Mouse (Mus musculus) inflammation-experienced regulatory T-cells, adult 6 months (primary cell): ENCODE data around the gene Epn2. TPM values are rescaled to one million over a fixed set of nuclear protein-coding genes. Genes with fewer than 3 reads are reported as not detected.

ENCODE experiments used
- ATAC-seq: one replicate; pipeline ENCODE4 v1.8.0; 2017
- polyA plus RNA-seq, 3 experiments: library from polyadenylated mRNA; unstranded; fragments of 100-300 nt; shearing (Covaris generic); gene quantifications; one replicate each; pipeline ENCODE4 v1.2.1; 2017

Gene Epn2
- polyA plus RNA-seq, 3 experiments from 2014 or later, result 0.19 to 0.77 (median 0.30) TPM

- ATAC-seq, result no peak
These were observed 44.0 kb downstream of the Epn2 start for GRCm38 (mm10) chr11:61535530-61535929.

DNA sequence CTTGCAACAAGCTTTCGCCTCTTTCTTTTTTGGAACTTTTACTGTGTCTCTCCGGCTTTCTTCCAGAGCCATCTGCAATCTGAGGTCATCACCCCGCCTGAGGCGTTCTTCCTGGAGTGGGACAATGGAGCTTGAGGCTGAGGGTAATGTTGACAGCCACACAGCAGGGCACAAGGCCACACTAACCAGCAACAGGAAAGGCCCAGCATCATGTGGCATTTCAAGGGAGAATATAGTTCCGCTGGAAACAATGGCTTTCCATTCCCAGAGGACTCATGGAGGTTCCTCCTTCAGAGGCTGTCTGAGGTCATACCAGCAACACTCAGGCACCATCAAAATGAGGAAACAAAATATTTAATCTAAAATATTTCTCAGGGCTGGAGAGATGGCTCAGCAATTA, 45.9 kb downstream of the Epn2 start:
- ATAC-seq, result no peak

GRCm38 (mm10) chr11:61532820-61533219, 46.7 kb downstream of the Epn2 start:
- ATAC-seq, result no peak

GRCm38 (mm10) chr11:61529268-61529713, 50.2 kb downstream of the Epn2 start:
- ATAC-seq, result no peak

DNA sequence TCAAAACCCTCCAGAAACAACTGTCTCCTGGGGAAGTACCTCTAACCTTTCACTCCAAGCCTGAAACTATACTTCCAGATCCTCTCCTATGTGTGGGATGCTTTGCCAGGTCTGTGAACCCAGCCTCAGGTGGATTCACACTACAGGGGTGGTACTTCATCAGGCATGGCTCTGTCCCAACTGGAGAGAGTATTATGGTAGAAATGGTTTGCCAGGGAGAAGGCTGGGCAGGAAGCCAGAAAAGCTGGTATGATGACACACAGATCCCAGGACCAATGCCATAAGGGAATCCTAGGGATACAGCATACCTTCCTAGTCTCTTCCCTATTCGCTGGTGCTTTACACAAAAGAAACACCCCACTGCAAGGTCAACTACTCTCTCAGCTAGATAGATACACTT, 52.6 kb downstream of the Epn2 start:
- ATAC-seq, result no peak

GRCm38 (mm10) chr11:61519484-61520107, 59.9 kb downstream of the Epn2 start:
- ATAC-seq, result no peak

DNA sequence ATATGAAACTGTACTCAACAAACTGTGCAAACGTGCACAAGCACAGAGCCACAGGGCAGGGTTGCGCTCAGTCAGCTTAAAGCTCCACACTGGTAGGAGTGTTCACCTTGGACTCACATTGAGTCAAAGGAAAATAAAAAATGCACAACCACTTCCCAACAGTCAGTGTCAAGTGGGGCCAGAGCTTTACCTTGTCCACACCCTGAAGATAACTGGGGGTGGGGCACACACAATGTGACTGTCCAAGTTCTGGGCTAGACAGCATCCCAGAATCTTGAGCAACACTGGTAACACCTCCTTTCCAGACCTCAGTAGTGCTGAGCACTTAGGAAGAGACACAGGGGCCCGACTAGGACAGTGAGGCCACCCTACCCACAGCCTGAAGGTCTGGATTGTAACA, 60.6 kb downstream of the Epn2 start:
- no peak for ATAC-seq

DNA sequence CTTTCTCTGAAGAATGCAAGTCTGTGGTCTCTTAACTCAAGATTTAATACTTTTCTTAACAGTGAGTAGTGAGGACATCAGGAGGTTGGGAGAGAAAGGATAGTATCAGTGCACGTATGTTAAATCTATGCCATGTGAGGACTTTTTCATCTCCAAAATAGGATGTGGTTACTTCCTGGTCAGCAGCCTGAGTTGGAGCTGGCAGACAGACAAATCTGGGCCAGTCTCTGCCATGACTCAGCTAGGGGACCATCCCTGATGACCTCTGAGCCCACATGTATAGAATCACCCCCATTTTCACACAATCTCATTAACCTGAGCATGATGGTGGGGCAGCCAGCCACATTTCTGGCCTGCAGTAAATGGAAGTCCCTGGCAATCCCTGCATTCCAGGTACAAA, 61.5 kb downstream of the Epn2 start:
- no peak for ATAC-seq

GRCm38 (mm10) chr11:61514953-61515352, 64.5 kb downstream of the Epn2 start:
- no peak for ATAC-seq

DNA sequence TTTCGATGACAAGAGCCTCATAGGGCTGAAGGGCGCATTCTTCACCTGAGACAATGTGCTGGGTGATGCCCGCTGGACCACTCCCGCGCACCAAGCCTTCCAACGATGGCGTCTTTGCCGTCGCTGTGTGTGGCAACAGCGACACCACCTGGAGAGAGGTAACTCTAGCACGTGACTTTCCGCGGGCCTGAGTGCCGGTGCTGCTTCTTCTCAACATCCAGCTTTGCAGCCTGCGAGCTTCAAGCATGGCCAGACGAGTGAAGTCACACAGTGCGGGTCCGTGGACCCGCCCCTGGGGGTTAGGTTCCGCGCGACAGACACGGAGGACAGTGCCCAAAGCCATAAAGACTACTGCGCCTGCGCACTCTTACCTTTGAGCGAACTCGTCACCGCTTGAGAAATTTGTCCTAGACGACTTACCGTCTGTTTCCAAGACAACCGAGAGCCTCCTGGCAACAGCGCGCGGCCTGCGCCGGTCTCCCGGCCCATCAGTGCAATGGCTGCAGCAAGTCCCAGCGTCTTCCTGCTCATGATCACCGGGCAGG, 74.7 kb downstream of the Epn2 start, which contains the start of gene B9d1:
Gene B9d1 (plus strand): TSS at position 432 of the 545 bp plus-strand sequence.
- ATAC-seq, result peak; percentile 87

GRCm38 (mm10) chr11:61503933-61504332, 75.6 kb downstream of the Epn2 start:
- no peak for ATAC-seq

DNA sequence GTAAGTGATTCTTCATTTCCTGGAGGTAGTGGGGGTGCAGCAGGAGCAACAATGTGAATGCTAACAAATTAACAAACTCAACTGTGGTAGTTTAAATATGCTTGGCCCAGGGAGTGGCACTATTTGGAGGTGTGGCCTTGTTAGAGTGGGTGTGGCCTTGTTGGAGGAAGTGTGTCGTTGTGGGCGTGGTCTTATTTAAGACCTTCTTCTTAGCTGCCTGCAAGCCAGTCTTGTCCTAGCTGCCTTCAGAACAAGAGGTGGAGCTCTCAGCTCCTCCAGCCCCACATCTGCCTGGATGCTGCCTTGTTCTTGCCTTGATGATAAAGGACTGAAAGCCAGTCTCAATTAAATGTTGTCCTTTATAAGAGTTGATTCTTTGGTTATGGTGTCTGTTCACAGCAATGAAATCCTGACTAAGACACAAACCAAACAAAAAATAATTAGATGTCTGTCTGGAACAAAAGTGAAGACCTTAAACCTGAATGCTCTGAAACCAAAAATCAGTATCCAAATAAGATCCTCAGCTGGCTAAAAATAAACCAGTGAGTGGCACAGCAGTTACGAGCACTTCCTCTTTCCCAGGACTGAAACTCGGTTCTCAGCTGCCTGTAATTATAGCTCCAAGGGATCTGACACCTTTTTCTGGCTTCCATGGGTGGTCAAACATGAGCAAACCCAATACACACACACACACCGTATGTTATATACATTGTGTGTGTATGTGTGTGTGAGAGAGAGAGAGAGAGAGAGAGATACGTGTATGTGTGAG, 80.6 kb downstream of the Epn2 start:
- no peak for ATAC-seq

GRCm38 (mm10) chr11:61497490-61497889, 82.0 kb downstream of the Epn2 start:
- ATAC-seq, result no peak

DNA sequence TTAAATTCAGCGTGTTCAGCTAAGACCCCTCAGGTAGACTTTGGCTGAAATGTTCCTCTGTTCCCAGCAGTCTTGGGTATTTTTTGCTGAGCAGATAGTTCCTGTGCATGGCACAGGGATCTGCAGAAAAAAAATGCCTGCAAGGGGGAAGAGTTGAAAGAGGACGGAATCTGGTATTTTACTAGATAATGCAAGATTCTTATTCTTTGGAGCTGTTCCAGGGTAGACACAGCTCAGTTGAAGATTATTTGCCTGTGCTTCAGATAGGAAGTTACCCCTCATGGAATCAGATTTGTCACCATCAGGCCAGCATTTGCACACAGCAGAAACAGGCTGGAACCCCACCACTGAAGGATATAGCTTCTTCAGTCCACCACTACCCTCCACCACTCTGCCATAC, 84.0 kb downstream of the Epn2 start:
- no peak for ATAC-seq

DNA sequence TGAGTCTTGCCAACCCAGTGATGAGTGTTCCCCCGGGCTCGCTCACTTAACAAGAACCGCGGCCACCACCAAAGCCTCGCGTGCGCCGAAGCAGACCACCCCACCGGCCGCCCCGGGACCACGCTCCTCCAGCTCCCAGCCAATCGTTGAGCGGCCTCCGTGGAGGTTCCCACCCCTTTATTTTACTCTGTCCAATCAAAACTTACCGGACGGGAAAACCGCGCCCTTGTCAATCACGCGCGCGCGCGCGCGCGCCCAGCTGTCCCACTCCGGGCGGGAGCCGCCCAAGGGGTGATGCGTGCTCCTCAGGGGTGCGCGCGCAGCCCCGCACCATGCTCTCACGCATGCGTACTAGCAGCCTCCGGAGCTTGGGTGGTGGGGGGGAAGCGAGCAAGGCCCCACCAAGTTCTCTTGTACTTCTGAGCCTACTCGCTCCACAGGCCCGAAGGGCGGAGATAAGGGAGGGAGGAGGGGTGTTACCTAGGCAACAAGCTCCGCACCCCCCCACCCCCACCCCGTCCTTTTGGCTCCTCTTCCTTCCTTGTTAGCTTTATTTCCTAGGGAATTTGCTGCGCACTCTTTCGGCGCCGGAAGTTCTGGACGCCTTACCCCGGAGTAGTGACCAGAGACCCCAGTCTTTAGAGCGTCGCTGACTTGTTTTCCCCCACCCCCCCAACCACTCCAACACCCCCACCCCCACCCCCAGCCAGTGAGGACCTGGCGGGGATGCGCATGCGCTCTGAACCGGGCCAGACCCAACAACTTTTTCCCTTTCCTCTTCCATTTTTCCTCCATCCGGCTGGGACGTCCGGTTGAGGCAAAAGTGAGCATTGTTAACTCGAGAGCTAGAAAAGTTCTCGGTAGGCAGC, 85.1 kb downstream of the Epn2 start, which contains the start of gene Mapk7:
Gene Mapk7 (minus strand): TSS at position 278 of the 869 bp plus-strand sequence.
- ATAC-seq, result peak; percentile 93

GRCm38 (mm10) chr11:61493525-61494128, 85.9 kb downstream of the Epn2 start:
- ATAC-seq, result peak; percentile 45

DNA sequence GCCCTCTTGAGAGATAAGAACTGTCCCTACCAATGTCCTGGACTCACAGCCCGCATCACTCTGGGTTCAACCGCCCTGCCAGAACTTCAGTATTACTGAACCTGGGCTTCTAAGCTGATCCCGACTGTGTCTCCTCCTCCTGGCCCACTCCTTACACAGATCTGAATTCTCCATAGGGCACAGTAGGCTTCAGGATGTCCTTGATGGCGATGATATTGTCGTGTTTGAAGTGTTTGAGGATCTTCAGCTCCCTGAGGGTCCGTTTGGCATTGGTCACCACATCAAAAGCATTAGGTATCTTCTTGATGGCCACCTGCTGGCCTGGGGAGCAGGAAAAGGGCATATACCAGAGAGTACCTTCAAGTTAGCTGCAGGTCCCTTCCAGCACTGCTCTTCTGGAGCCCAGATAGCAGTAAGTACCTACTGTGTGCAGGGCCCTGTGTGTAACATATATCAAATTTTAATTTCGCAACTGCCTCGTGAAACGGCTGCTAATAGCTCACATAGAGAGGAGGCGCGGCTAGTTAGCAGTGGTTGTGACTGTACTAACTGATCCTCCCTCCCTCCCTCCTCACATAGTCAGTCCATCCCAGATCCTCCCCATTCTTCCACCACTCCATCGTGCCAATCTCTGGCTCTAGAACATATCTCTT, 86.6 kb downstream of the Epn2 start:
- ATAC-seq, result no peak

DNA sequence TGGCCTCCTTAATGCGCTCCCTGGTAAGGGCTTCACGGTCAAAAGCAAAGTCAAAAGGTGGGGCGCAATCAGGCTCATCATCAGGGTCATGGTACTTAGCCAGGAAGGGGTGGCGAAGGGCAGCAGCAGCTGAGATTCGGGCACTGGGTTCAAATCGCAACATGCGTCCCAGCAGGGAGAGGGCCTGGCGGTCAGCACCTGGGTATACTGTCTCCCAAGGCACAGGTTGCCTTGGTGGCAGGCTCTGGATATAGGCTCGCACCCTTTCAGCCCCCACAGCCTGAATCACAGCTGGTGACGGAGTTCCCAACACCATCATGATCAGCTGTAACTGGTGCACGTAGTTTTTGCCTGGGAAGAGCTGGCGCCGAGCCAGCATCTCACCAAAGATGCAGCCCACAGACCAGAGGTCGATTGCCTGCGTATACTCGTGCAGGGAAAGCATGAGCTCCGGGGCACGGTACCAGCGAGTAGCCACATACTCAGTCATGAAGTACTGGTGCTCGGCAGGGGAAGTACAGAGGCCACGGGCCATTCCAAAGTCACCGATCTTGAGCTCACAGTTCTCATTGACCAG, 88.5 kb downstream of the Epn2 start:
- no peak for ATAC-seq

GRCm38 (mm10) chr11:61489874-61490273, 89.6 kb downstream of the Epn2 start:
- no peak for ATAC-seq

DNA sequence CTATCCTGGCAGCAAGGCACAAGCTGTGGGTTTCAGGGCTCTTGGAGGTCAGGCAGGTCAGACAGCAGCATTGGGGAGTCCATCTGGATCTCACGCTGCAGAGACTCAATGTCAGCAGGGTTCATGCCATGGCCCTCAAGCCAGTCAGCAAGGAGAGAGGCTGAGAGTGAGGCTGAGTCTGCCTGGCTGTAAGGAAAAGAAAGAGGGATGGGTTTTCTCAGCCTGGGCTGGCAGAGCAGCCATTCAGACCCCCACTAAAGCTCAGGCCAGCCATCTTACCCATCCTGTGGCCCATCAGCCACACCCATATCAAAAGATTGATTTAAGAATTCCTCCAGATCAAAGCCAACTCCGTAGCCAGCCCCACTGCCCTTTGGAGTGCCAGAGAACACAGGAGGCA, 90.4 kb downstream of the Epn2 start:
- no peak for ATAC-seq

- ATAC-seq, result no peak
These were observed 91.6 kb downstream of the Epn2 start for GRCm38 (mm10) chr11:61487936-61488335.
